Mouse (Mus musculus) stomach, embryonic 14.5 days (tissue): Measurements from ENCODE around the gene Ehmt1. TPM values are rescaled to one million over a fixed set of nuclear protein-coding genes. Genes with fewer than 3 reads are reported as not detected.

ENCODE experiments used
- ATAC-seq: fragments of 200-750 bp; cut with Nextera tagmentation; 2 replicates; pipeline ENCODE4 v1.8.0; 2017; ENCODE audit warnings: low read depth, moderate TSS enrichment; ENCODE audit not compliant: insufficient number of reproducible peaks, insufficient read depth, low FRiP score
- H3K27ac ChIP-seq: fragments of 300-500 bp; sonication (generic); 2 replicates; pipeline ENCODE4 v1.5.1; 2014; ENCODE audit warnings: mild to moderate bottlenecking, low read length, moderate library complexity, mixed read lengths
- H3K27me3 ChIP-seq: fragments of 300-500 bp; sonication (generic); 2 replicates; pipeline ENCODE4 v1.6.1; 2014; ENCODE audit warnings: low read length, control low read depth, mixed read lengths; ENCODE audit not compliant: control insufficient read depth, insufficient read depth
- H3K36me3 ChIP-seq: fragments of 300-500 bp; sonication (generic); 2 replicates; pipeline ENCODE4 v1.6.1; 2014; ENCODE audit warnings: mild to moderate bottlenecking, control low read depth, low read length, moderate library complexity, mixed read lengths; ENCODE audit not compliant: control insufficient read depth, insufficient read depth
- H3K4me1 ChIP-seq: fragments of 300-500 bp; sonication (generic); 2 replicates; pipeline ENCODE4 v1.6.1; 2014; ENCODE audit warnings: low read length, control low read depth, mixed read lengths; ENCODE audit not compliant: control insufficient read depth, insufficient read depth
- H3K4me2 ChIP-seq: fragments of 300-500 bp; sonication (generic); replicated peaks from 2 replicates; pipeline ENCODE4 v1.6.1; 2014; ENCODE audit warnings: low read depth, low read length, control low read depth
- H3K4me3 ChIP-seq: fragments of 300-500 bp; sonication (generic); 2 replicates; pipeline ENCODE4 v1.5.1; 2014; ENCODE audit warnings: low read depth, low read length, control low read depth
- H3K9ac ChIP-seq: fragments of 300-500 bp; sonication (generic); replicated peaks from 2 replicates; pipeline ENCODE4 v1.6.1; 2014; ENCODE audit warnings: low read depth, mild to moderate bottlenecking, control low read depth, low read length, moderate library complexity, mixed read lengths
- H3K9me3 ChIP-seq: fragments of 300-500 bp; sonication (generic); 2 replicates; pipeline ENCODE4 v1.6.1; 2016; ENCODE audit warnings: low read depth, low read length, control low read depth; ENCODE audit not compliant: control insufficient read depth
- whole genome bisulfite sequencing: fragments of 180-500 bp; shearing (Covaris S2); extraction: QIAGEN DNeasy Blood & Tissue Kit; methylation state at CpG from one replicate; pipeline ENCODE4 v1.1.7; 2014; 5-methylcytosine and 5-hydroxymethylcytosine counted together
- polyA plus RNA-seq: library from polyadenylated mRNA; unstranded; fragments of >200 nt; fragmentation: Nextera tagmentation; extraction: Ambion mirVana; gene quantifications from 2 replicates; pipeline ENCODE4 v1.2.1, GENCODE M21; 2014

The Ehmt1 gene
- polyA plus RNA-seq, 1 experiment from 2014 or later: 95.9 TPM

DNA sequence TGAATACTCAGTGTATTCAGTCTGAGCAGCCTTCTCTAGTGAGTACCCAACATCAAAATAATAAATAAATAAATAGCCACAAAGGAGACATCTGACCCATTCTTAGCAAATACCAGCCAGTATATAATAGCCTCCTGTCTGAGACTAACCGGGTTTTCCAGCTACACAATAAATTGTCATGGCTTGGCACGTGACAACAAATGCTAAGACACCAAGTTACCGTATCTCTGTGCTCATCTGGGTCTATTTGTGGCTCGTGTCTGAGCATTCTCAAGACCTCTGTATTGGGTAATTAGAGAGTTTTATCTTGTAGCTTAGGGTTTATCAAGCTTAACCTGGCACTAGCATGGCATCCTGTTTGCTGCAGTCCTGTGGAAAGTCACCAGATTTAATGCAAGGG is 22.7 kb upstream of the Ehmt1 start:
- no peak for ATAC-seq

DNA sequence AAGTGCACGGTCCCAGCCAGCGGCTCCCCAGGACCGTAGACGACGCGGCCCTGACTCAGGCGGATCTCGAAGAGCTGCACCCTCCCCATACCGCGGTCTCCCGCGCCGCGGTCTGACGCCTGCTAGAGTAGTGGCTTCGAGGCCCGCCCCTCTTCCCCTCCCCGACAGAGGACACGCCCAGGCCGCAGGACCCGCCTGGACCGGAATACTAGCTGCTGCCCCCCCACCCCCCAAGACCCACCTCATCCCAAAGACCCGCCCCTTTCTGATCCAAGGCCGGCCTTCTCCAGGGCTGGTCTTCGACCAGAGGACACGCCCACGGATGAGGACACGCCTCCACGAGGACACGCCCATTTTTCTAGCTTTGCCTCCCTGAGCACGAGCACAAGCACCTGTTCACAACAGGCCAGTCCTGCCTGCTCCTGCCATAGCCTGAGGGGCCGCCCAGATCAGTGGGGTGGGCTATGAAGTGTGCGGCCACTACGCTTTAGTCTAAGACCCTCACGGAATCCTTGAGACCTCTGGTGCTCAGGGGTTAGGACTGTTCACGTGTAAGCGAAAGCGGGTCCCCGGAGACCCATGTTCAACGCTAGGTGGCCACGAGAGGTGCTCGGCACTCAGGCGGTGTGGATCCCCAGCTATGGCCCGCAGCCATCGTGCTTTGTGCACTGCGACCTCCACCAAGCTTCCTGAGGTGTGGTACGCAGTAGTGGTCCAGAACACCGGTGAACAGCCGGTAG is 15.8 kb upstream of the Ehmt1 start, which contains the start of gene Arrdc1:
Gene Arrdc1, minus strand, starts transcription at position 196 of the 740 bp plus-strand sequence.
- peak within 1 kb of the TSS; percentile 91 for H3K4me2 ChIP-seq
- H3K9me3 ChIP-seq: no peaks in the 10 kb centered on the region
- WGBS: under 1% methylated on average over 49 of the region's 49 CpGs
- peak within 1 kb of the TSS; percentile 82 for H3K27ac ChIP-seq
- peak within 1 kb of the TSS; percentile 56; the same call in 1 of the 2 replicates for H3K9ac ChIP-seq
- no peaks in the 10 kb centered on the region for H3K36me3 ChIP-seq
- peak; percentile 92 for ATAC-seq
- H3K27me3 ChIP-seq: no peaks in the 10 kb centered on the region
- H3K4me1 ChIP-seq: peaks cover 8% of the 10 kb centered on the region; the same call in 1 of the 2 replicates
- peak within 1 kb of the TSS; percentile 65 for H3K4me3 ChIP-seq

More for the DNA sequence above, 22.7 kb upstream of the Ehmt1 start:
- Histone ChIP-seq H3K27me3 (no peaks in the 10 kb centered on the region), H3K9ac (no peak overlapping the region), H3K4me1 (no peaks in the 10 kb centered on the region), H3K36me3 (no peaks in the 10 kb centered on the region), H3K9me3 (no peaks in the 10 kb centered on the region), H3K4me3 (no peak overlapping the region), H3K4me2 (no peak overlapping the region), H3K27ac (no peak overlapping the region)
- WGBS: 71% methylated on average over 4 of the region's 4 CpGs

DNA sequence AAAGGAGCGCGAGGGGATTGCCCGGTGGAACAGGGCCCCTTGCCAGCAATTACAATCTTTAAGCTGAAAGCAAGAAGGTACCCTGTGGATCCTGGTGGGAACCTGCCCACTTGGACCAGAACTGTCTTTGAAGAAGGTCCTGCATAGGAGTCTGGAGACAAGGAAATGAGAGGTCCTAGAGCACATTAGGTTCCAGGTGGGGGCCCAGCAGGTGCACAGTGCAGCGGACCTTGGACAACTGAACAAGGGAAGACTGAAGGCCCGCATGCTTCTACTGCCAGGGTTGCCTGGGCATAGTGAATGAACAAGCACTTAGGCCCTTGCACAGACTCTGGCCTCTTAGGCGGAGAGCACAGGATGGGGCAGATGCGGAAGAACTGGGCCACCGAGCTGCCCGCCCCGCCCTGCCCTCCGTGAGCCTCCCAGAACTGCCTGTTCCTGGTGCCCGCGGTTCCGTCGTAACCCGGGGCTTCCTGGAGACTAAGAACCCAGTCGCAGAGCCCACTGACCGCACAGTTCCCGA is 15.1 kb upstream of the Ehmt1 start:
- Histone ChIP-seq H3K4me1 (peaks cover 8% of the 10 kb centered on the region; the same call in 1 of the 2 replicates), H3K36me3 (no peaks in the 10 kb centered on the region), H3K9me3 (no peaks in the 10 kb centered on the region), H3K4me3 (peak overlapping the region; percentile 65), H3K27me3 (no peaks in the 10 kb centered on the region), H3K27ac (peak overlapping the region; percentile 82), H3K4me2 (peak overlapping the region; percentile 91), H3K9ac (peak overlapping the region; percentile 56; the same call in 1 of the 2 replicates)
- ATAC-seq: peak; percentile 60
- 4% methylated on average over 19 of the region's 19 CpGs for WGBS

GRCm38 (mm10) chr2:24929593-24929992 is 10.2 kb upstream of the Ehmt1 start:
- Histone ChIP-seq H3K4me1 (peaks cover 7% of the 10 kb centered on the region), H3K4me3 (no peak overlapping the region), H3K9me3 (no peaks in the 10 kb centered on the region), H3K4me2 (no peak overlapping the region), H3K27me3 (no peaks in the 10 kb centered on the region), H3K36me3 (no peaks in the 10 kb centered on the region; the same call in none of the 2 replicates), H3K9ac (no peak overlapping the region), H3K27ac (peak overlapping the region; percentile 10; the same call in 1 of the 2 replicates)
- ATAC-seq: no peak
- WGBS: 89% methylated on average over 5 of the region's 5 CpGs

DNA sequence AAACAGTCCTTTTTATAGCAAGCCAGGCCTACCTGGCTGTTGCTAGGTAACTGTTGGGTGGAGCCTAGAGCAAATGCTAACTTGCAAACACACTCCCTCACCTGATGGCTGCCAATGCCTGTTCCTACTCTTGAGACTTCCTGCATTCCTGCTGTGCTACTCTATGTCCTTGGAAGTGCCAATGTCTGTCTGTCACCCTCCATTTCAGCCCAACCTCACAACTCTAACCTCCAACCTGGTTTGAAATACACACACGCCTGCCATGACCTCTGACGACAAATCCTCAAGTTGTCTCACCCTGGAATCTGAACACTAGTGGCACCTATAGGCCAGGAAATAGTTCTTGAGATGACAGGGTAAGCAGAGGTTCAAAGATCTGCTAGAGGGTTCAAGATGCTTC is 9.7 kb upstream of the Ehmt1 start:
- no peak overlapping the region for H3K9ac ChIP-seq
- 44% methylated on average over 2 of the region's 2 CpGs for WGBS
- H3K27ac ChIP-seq: peak overlapping the region; percentile 10; the same call in 1 of the 2 replicates
- peaks cover 2% of the 10 kb centered on the region; the same call in 1 of the 2 replicates for H3K4me1 ChIP-seq
- peak; percentile 42 for ATAC-seq
- H3K36me3 ChIP-seq: no peaks in the 10 kb centered on the region; the same call in none of the 2 replicates
- H3K4me2 ChIP-seq: no peak overlapping the region
- H3K9me3 ChIP-seq: no peaks in the 10 kb centered on the region
- no peak overlapping the region for H3K4me3 ChIP-seq
- H3K27me3 ChIP-seq: no peaks in the 10 kb centered on the region

- no peak overlapping the region for H3K4me3 ChIP-seq
- no peaks in the 10 kb centered on the region; the same call in none of the 2 replicates for H3K36me3 ChIP-seq
- H3K27ac ChIP-seq: peak overlapping the region; percentile 84
- WGBS: 60% methylated on average over 4 of the region's 4 CpGs
- no peak overlapping the region for H3K9ac ChIP-seq
- no peaks in the 10 kb centered on the region; the same call in 1 of the 2 replicates for H3K4me1 ChIP-seq
- H3K4me2 ChIP-seq: peak overlapping the region; percentile 22
- H3K9me3 ChIP-seq: no peaks in the 10 kb centered on the region
- no peaks in the 10 kb centered on the region for H3K27me3 ChIP-seq
- ATAC-seq: peak; percentile 86
Measured at GRCm38 (mm10) chr2:24927810-24928479, 8.5 kb upstream of the Ehmt1 start.

- no peak overlapping the region for H3K4me3 ChIP-seq
Measured at GRCm38 (mm10) chr2:24926965-24927358, 7.5 kb upstream of the Ehmt1 start.

GRCm38 (mm10) chr2:24926345-24926964 is 7.0 kb upstream of the Ehmt1 start:
- H3K4me3 ChIP-seq: no peak overlapping the region
- 86% methylated on average over 9 of the region's 9 CpGs for WGBS
- H3K9ac ChIP-seq: no peak overlapping the region
- H3K4me1 ChIP-seq: no peaks in the 10 kb centered on the region; the same call in 1 of the 2 replicates
- H3K4me2 ChIP-seq: no peak overlapping the region
- H3K27me3 ChIP-seq: no peaks in the 10 kb centered on the region
- no peak overlapping the region for H3K27ac ChIP-seq
- ATAC-seq: no peak
- no peaks in the 10 kb centered on the region for H3K9me3 ChIP-seq
- H3K36me3 ChIP-seq: no peaks in the 10 kb centered on the region; the same call in none of the 2 replicates

More at GRCm38 (mm10) chr2:24926965-24927358, 7.5 kb upstream of the Ehmt1 start:
- Histone ChIP-seq H3K27me3 (no peaks in the 10 kb centered on the region), H3K36me3 (no peaks in the 10 kb centered on the region; the same call in none of the 2 replicates), H3K9ac (no peak overlapping the region; the same call in 1 of the 2 replicates), H3K9me3 (no peaks in the 10 kb centered on the region), H3K27ac (peak overlapping the region; percentile 33; the same call in 1 of the 2 replicates), H3K4me1 (no peaks in the 10 kb centered on the region; the same call in 1 of the 2 replicates), H3K4me2 (no peak overlapping the region)
- ATAC-seq: no peak
- WGBS: 65% methylated on average over 7 of the region's 7 CpGs
